Mouse (Mus musculus) heart, embryonic 16.5 days (tissue): Measurements from ENCODE around the gene Gm20403. TPM values are rescaled to one million over a fixed set of nuclear protein-coding genes. Genes with fewer than 3 reads are reported as not detected.

Source experiments
- ATAC-seq: fragments of 200-750 bp; cut with Nextera tagmentation; replicated peaks from 2 replicates; pipeline ENCODE4 v1.8.0; 2017; ENCODE audit warnings: moderate number of reproducible peaks; ENCODE audit not compliant: insufficient read depth, low FRiP score; ENCODE audit errors: extremely low read depth
- H3K27ac ChIP-seq: fragments of 300-500 bp; sonication (generic); 2 replicates; pipeline ENCODE4 v1.5.1; 2014; ENCODE audit warnings: mild to moderate bottlenecking, low read length, control low read depth, moderate library complexity
- H3K27me3 ChIP-seq: fragments of 300-500 bp; sonication (generic); 2 replicates; pipeline ENCODE4 v1.6.1; 2014; ENCODE audit warnings: low read length, mixed read lengths; ENCODE audit not compliant: control insufficient read depth, insufficient read depth
- H3K36me3 ChIP-seq: fragments of 300-500 bp; sonication (generic); 2 replicates; pipeline ENCODE4 v1.6.1; 2014; ENCODE audit not compliant: control insufficient read depth, insufficient read depth
- H3K4me1 ChIP-seq: fragments of 300-500 bp; sonication (generic); 2 replicates; pipeline ENCODE4 v1.6.1; 2014; ENCODE audit warnings: low read length, mixed read lengths; ENCODE audit not compliant: control insufficient read depth, insufficient read depth
- H3K4me2 ChIP-seq: fragments of 300-500 bp; sonication (generic); 2 replicates; pipeline ENCODE4 v1.6.1; 2014; ENCODE audit warnings: low read depth, mild to moderate bottlenecking, control low read depth, low read length
- H3K4me3 ChIP-seq: fragments of 300-500 bp; sonication (generic); 2 replicates; pipeline ENCODE4 v1.5.1; 2014; ENCODE audit warnings: mild to moderate bottlenecking, control low read depth, low read length
- H3K9ac ChIP-seq: fragments of 300-500 bp; sonication (generic); 2 replicates; pipeline ENCODE4 v1.6.1; 2014; ENCODE audit warnings: low read length, control low read depth
- H3K9me3 ChIP-seq: fragments of 300-500 bp; sonication (generic); replicated peaks from 2 replicates; pipeline ENCODE4 v1.6.1; 2016; ENCODE audit warnings: low read length; ENCODE audit not compliant: control insufficient read depth
- WGBS: fragments of 180-500 bp; shearing (Covaris S2); extraction: QIAGEN DNeasy Blood & Tissue Kit; methylation state at CpG from one replicate; pipeline ENCODE4 v1.1.7; 2014; 5-methylcytosine and 5-hydroxymethylcytosine counted together
- polyA plus RNA-seq: library from polyadenylated mRNA; unstranded; fragments of >200 nt; fragmentation: Nextera tagmentation; extraction: Ambion mirVana; gene quantifications from 2 replicates; pipeline ENCODE4 v1.2.1, GENCODE M21; 2015

Gm20403 gene
- polyA plus RNA-seq, 1 experiment from 2014 or later = not detected

- H3K27ac ChIP-seq = no peak overlapping the region
- no peaks in the 10 kb centered on the region for H3K4me1 ChIP-seq
- no peaks in the 10 kb centered on the region for H3K9me3 ChIP-seq
- WGBS = 53% methylated on average over 3 of the region's 3 CpGs
- no peak overlapping the region for H3K9ac ChIP-seq
- H3K36me3 ChIP-seq = no peaks in the 10 kb centered on the region
- no peaks in the 10 kb centered on the region for H3K27me3 ChIP-seq
- H3K4me3 ChIP-seq = no peak overlapping the region
- no peak overlapping the region for H3K4me2 ChIP-seq
- no peak for ATAC-seq
These were observed 9.6 kb upstream of the Gm20403 start for GRCm38 (mm10) chr12:54995965-54996364.

- Histone ChIP-seq H3K27ac (no peak overlapping the region), H3K36me3 (no peaks in the 10 kb centered on the region), H3K4me3 (no peak overlapping the region), H3K4me2 (no peak overlapping the region), H3K9me3 (no peaks in the 10 kb centered on the region), H3K27me3 (no peaks in the 10 kb centered on the region), H3K4me1 (no peaks in the 10 kb centered on the region), H3K9ac (no peak overlapping the region)
- WGBS = 85% methylated on average over 4 of the region's 4 CpGs
- ATAC-seq = no peak
These were observed 8.1 kb upstream of the Gm20403 start for GRCm38 (mm10) chr12:54994418-54994817.

DNA sequence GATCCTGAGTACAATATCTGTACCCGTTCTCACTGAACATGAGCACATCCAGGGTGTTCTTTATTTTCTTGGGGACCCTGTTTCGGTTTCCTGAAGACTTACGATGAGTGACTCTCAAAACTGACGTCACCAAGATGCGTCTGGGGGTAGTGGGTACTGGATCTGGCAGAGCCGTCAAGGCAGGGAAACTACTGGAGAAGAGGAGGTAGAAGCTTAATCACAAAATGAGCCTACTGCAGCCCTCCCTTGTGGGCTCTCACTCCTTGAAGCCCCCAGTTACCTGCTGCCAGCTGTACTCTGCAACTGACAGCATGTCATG lies 7.7 kb upstream of the Gm20403 start:
- no peak for ATAC-seq
- Histone ChIP-seq H3K9ac (no peak overlapping the region), H3K4me1 (no peaks in the 10 kb centered on the region), H3K36me3 (no peaks in the 10 kb centered on the region), H3K27ac (no peak overlapping the region), H3K27me3 (no peaks in the 10 kb centered on the region), H3K4me2 (no peak overlapping the region), H3K4me3 (no peak overlapping the region), H3K9me3 (no peaks in the 10 kb centered on the region)
- WGBS = 70% methylated on average over 6 of the region's 6 CpGs

DNA sequence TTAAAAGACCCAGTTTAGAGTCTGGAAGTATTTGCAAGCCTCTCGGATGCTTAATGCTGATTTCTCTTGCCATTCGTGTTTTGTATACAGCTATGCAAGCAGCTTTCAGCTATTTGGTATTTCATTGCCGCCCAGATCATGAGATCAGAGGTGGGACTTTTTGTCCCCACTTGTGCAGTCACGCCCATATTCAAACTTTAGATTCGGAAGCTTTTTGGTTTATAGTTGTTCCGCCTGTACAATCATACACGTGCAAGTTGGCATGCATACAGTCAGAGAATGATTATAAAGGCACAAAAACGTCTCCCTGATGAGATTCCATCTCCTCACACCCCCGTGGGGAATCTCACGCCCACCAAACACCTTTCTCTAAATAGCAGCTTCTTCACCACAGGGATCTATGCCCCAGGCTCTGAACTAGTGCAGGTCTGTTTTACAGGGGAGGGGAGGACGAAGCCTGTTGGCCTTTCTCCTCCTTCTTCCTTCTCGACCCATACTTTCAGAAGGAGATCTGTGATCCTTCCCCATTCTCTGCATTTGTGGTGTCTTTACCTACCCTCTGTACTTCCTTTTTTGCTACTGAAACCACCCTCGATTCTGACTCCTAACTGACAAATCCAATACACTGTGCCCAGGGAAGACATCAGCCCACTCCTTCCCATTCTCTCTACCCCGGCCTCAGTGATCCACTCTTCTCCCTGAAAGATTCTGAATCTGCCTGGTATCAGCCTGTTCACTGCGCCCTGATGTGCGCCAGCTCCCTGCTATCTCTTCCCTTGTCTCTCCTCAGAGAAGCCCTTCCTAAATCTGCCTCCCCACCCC lies 7.1 kb upstream of the Gm20403 start:
- ATAC-seq = no peak
- H3K4me2 ChIP-seq = no peak overlapping the region
- H3K9me3 ChIP-seq = no peaks in the 10 kb centered on the region
- H3K36me3 ChIP-seq = no peaks in the 10 kb centered on the region
- no peak overlapping the region for H3K9ac ChIP-seq
- H3K4me1 ChIP-seq = no peaks in the 10 kb centered on the region
- H3K27me3 ChIP-seq = no peaks in the 10 kb centered on the region
- WGBS = 51% methylated on average over 16 of the region's 16 CpGs
- H3K4me3 ChIP-seq = no peak overlapping the region
- H3K27ac ChIP-seq = no peak overlapping the region

DNA sequence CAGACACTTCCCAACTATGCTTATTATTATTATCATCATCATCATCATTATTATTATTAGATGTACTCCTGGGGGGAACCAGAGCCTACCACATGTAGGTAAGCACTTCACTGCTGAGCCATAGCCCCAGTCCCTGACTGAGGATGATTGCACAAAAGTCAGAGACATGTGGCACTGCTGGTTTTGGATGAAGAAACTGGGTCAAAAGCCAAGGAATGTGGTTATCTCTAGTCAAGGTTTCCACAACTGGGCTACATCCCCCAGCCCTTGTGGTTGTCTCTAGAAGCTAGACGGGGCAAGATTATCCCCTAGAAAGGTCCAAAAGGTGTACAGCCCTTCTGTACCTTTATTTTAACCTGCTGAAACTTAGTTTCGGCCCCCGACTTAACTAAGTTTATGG lies 6.5 kb upstream of the Gm20403 start:
- Histone ChIP-seq H3K4me3 (no peak overlapping the region), H3K27me3 (no peaks in the 10 kb centered on the region), H3K36me3 (no peaks in the 10 kb centered on the region), H3K9ac (no peak overlapping the region), H3K4me1 (no peaks in the 10 kb centered on the region), H3K9me3 (no peaks in the 10 kb centered on the region), H3K27ac (no peak overlapping the region), H3K4me2 (no peak overlapping the region)
- no peak for ATAC-seq
- WGBS = 86% methylated on average over 3 of the region's 3 CpGs

- ATAC-seq = no peak
- no peaks in the 10 kb centered on the region for H3K9me3 ChIP-seq
- H3K27me3 ChIP-seq = no peaks in the 10 kb centered on the region
- peaks cover 5% of the 10 kb centered on the region for H3K4me1 ChIP-seq
- H3K27ac ChIP-seq = no peak overlapping the region
- H3K9ac ChIP-seq = no peak overlapping the region
- H3K4me2 ChIP-seq = no peak overlapping the region
- H3K4me3 ChIP-seq = no peak overlapping the region
- WGBS = 71% methylated on average over 4 of the region's 4 CpGs
- no peaks in the 10 kb centered on the region for H3K36me3 ChIP-seq
These were observed 2.1 kb upstream of the Gm20403 start for GRCm38 (mm10) chr12:54988323-54988850.

DNA sequence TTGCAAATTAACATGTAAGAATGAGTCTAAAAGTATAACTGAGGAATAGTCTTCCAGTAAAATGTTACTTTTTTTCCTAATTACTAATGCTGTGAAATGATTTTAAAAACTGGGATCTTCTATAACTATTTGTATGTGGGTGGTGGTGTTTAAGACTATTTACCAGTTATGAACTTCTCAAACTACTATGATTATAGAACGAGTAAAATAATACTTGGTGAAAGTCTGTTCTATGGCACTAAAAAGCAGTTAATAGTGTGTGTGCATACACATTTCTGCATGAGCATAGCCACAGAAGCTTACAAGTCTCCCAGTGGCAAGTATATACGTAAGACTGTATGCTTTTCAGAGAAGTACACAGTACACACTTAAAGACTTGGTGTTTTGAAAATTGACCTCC lies 827 bp upstream of the Gm20403 start:
- Histone ChIP-seq H3K27ac (no peak overlapping the region), H3K27me3 (no peaks in the 10 kb centered on the region), H3K4me1 (peaks cover 5% of the 10 kb centered on the region), H3K9me3 (no peaks in the 10 kb centered on the region), H3K9ac (no peak overlapping the region), H3K4me3 (no peak overlapping the region), H3K4me2 (no peak overlapping the region), H3K36me3 (peaks cover 3% of the 10 kb centered on the region; the same call in 1 of the 2 replicates)
- no peak for ATAC-seq
- WGBS = 82% methylated on average over 2 of the region's 2 CpGs

GRCm38 (mm10) chr12:54985257-54986051 lies 875 bp downstream of the Gm20403 start:
- peak; percentile 62 for ATAC-seq
- H3K9ac ChIP-seq = peak overlapping the region; percentile 95
- peak overlapping the region; percentile 92 for H3K27ac ChIP-seq
- H3K4me3 ChIP-seq = peak overlapping the region; percentile 96
- peaks cover 5% of the 10 kb centered on the region; the same call in 1 of the 2 replicates for H3K36me3 ChIP-seq
- H3K4me1 ChIP-seq = peaks cover 5% of the 10 kb centered on the region
- H3K27me3 ChIP-seq = no peaks in the 10 kb centered on the region
- under 1% methylated on average over 100 of the region's 117 CpGs for WGBS
- H3K9me3 ChIP-seq = no peaks in the 10 kb centered on the region
- H3K4me2 ChIP-seq = peak overlapping the region; percentile 89

DNA sequence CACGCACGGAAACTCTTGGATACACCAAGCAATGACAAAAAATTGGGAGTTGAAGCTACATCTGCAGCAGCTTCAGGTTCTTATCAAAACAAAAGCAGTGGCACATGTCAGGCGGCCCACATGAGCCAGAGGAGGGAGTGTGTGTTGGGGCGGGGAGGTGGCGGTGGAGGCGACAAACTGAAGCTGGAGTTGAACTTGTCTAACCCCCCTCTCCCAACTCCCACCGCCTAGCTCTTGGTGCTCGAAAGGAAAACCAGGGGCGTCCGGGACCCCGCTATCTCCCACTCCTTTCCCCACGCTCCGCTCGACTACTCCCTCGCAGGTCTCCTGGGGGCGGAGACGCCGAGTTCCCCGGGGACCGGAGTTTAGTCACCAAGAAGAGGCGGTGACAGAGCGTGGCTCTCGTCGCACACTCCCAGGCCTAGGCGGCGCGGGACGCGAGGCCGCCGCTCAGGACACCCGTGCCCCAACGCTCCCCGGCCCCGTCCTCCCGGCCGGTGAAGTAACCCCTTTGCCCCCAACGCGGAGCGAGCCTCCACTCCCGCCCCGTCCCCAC lies 1.6 kb downstream of the Gm20403 start:
- Histone ChIP-seq H3K27me3 (no peaks in the 10 kb centered on the region), H3K9me3 (no peaks in the 10 kb centered on the region), H3K36me3 (peaks cover 5% of the 10 kb centered on the region; the same call in 1 of the 2 replicates), H3K4me2 (peak overlapping the region; percentile 89), H3K4me3 (peak overlapping the region; percentile 96), H3K27ac (peak overlapping the region; percentile 92), H3K4me1 (peaks cover 5% of the 10 kb centered on the region), H3K9ac (peak overlapping the region; percentile 95)
- ATAC-seq = peak; percentile 77
- 2% methylated on average over 41 of the region's 42 CpGs for WGBS
